Mouse (Mus musculus): Measurements from ENCODE around the gene Ppara. TPM values are rescaled to one million over a fixed set of nuclear protein-coding genes. Genes with fewer than 3 reads are reported as not detected.

The Ppara gene
- polyA plus RNA-seq, 1 experiment: not detected

GRCm38 (mm10) chr15:85693819-85694218 lies 41.0 kb upstream of the Ppara start:
- peaks cover 46% of the 10 kb centered on the region for H3K4me1 ChIP-seq (ENCODE audit: control insufficient read depth, insufficient read depth, low read length)
- WGBS: 67% methylated on average over 2 of the region's 2 CpGs
- no peak for TF ChIP-seq CTCF (IDR thresholded peaks at IDR 0.05; ENCODE audit: insufficient read depth, low read depth, low read length)
- no peak for TF ChIP-seq POLR2A (IDR thresholded peaks at IDR 0.05; ENCODE audit: insufficient read depth, low read depth, low read length)
- H3K4me3 ChIP-seq (ENCODE audit: insufficient read depth, low read depth, low read length): no peak overlapping the region
- 0 out of 2 replicates have a peak overlapping the region, but pooled peaks have one; percentile 5 for H3K27ac ChIP-seq (ENCODE audit: insufficient read depth, low read depth, low read length)

GRCm38 (mm10) chr15:85694379-85694778 lies 40.4 kb upstream of the Ppara start:
- peaks cover 49% of the 10 kb centered on the region for H3K4me1 ChIP-seq (ENCODE audit: control insufficient read depth, insufficient read depth, low read length)
- H3K4me3 ChIP-seq (ENCODE audit: insufficient read depth, low read depth, low read length): no peak overlapping the region
- H3K27ac ChIP-seq (ENCODE audit: insufficient read depth, low read depth, low read length): 0 out of 2 replicates have a peak overlapping the region, but pooled peaks have one; percentile 5
- TF ChIP-seq CTCF (IDR thresholded peaks at IDR 0.05; ENCODE audit: insufficient read depth, low read depth, low read length): no peak
- TF ChIP-seq POLR2A (IDR thresholded peaks at IDR 0.05; ENCODE audit: insufficient read depth, low read depth, low read length): no peak
- WGBS: 42% methylated on average over 1 of the region's 1 CpGs

GRCm38 (mm10) chr15:85695304-85695703 lies 39.5 kb upstream of the Ppara start:
- TF ChIP-seq CTCF (IDR thresholded peaks at IDR 0.05; ENCODE audit: insufficient read depth, low read depth, low read length) (no peak), POLR2A (IDR thresholded peaks at IDR 0.05; ENCODE audit: insufficient read depth, low read depth, low read length) (no peak)
- WGBS: 83% methylated on average over 4 of the region's 4 CpGs
- Histone ChIP-seq H3K4me1 (ENCODE audit: control insufficient read depth, insufficient read depth, low read length) (peaks cover 49% of the 10 kb centered on the region), H3K27ac (ENCODE audit: insufficient read depth, low read depth, low read length) (no peak overlapping the region), H3K4me3 (ENCODE audit: insufficient read depth, low read depth, low read length) (no peak overlapping the region)

GRCm38 (mm10) chr15:85698345-85699034 lies 36.3 kb upstream of the Ppara start:
- Histone ChIP-seq H3K4me3 (ENCODE audit: insufficient read depth, low read depth, low read length) (no peak overlapping the region), H3K27ac (ENCODE audit: insufficient read depth, low read depth, low read length) (peak overlapping the region; percentile 77), H3K4me1 (ENCODE audit: control insufficient read depth, insufficient read depth, low read length) (peaks cover 57% of the 10 kb centered on the region)
- 36% methylated on average over 14 of the region's 14 CpGs for WGBS
- TF ChIP-seq POLR2A (IDR thresholded peaks at IDR 0.05; ENCODE audit: insufficient read depth, low read depth, low read length): no peak
- TF ChIP-seq CTCF (IDR thresholded peaks at IDR 0.05; ENCODE audit: insufficient read depth, low read depth, low read length): no peak

- WGBS: 52% methylated on average over 5 of the region's 5 CpGs
- TF ChIP-seq POLR2A (IDR thresholded peaks at IDR 0.05; ENCODE audit: insufficient read depth, low read depth, low read length): no peak
- TF ChIP-seq CTCF (IDR thresholded peaks at IDR 0.05; ENCODE audit: insufficient read depth, low read depth, low read length): no peak
- Histone ChIP-seq H3K27ac (ENCODE audit: insufficient read depth, low read depth, low read length) (peak overlapping the region; percentile 77), H3K4me3 (ENCODE audit: insufficient read depth, low read depth, low read length) (no peak overlapping the region), H3K4me1 (ENCODE audit: control insufficient read depth, insufficient read depth, low read length) (peaks cover 63% of the 10 kb centered on the region)
Measured at GRCm38 (mm10) chr15:85699452-85699851, 35.3 kb upstream of the Ppara start.

- Histone ChIP-seq H3K4me3 (ENCODE audit: insufficient read depth, low read depth, low read length) (no peak overlapping the region), H3K4me1 (ENCODE audit: control insufficient read depth, insufficient read depth, low read length) (peaks cover 68% of the 10 kb centered on the region), H3K27ac (ENCODE audit: insufficient read depth, low read depth, low read length) (peak overlapping the region; percentile 77)
- no peak for TF ChIP-seq POLR2A (IDR thresholded peaks at IDR 0.05; ENCODE audit: insufficient read depth, low read depth, low read length)
- TF ChIP-seq CTCF (IDR thresholded peaks at IDR 0.05; ENCODE audit: insufficient read depth, low read depth, low read length): no peak
- WGBS: 26% methylated on average over 13 of the region's 13 CpGs
Measured at GRCm38 (mm10) chr15:85699862-85700501, 34.8 kb upstream of the Ppara start.

- Histone ChIP-seq H3K4me1 (ENCODE audit: control insufficient read depth, insufficient read depth, low read length) (peaks cover 72% of the 10 kb centered on the region), H3K27ac (ENCODE audit: insufficient read depth, low read depth, low read length) (peak overlapping the region; percentile 77), H3K4me3 (ENCODE audit: insufficient read depth, low read depth, low read length) (no peak overlapping the region)
- 39% methylated on average over 9 of the region's 9 CpGs for WGBS
- TF ChIP-seq CTCF (IDR thresholded peaks at IDR 0.05; ENCODE audit: insufficient read depth, low read depth, low read length) (no peak), POLR2A (IDR thresholded peaks at IDR 0.05; ENCODE audit: insufficient read depth, low read depth, low read length) (no peak)
Measured at GRCm38 (mm10) chr15:85700716-85701115, 34.1 kb upstream of the Ppara start.

- H3K27ac ChIP-seq (ENCODE audit: insufficient read depth, low read depth, low read length): peak overlapping the region; percentile 84
- peaks cover 78% of the 10 kb centered on the region for H3K4me1 ChIP-seq (ENCODE audit: control insufficient read depth, insufficient read depth, low read length)
- TF ChIP-seq CTCF (IDR thresholded peaks at IDR 0.05; ENCODE audit: insufficient read depth, low read depth, low read length) (no peak), POLR2A (IDR thresholded peaks at IDR 0.05; ENCODE audit: insufficient read depth, low read depth, low read length) (no peak)
- 33% methylated on average over 10 of the region's 10 CpGs for WGBS
- H3K4me3 ChIP-seq (ENCODE audit: insufficient read depth, low read depth, low read length): no peak overlapping the region
Measured at GRCm38 (mm10) chr15:85701128-85701930, 33.5 kb upstream of the Ppara start.

Measured in olfactory bulb, adult 2 months (tissue).